Mouse (Mus musculus): Measurements from ENCODE around the gene Mark4.

GRCm38 (mm10) chr7:19458072-19458486 is 542 bp downstream of the Mark4 start:
- TF ChIP-seq CTCF (IDR thresholded peaks at IDR 0.05), result peak; percentile 61
- TF ChIP-seq EP300 (IDR thresholded peaks at IDR 0.05), result no peak

All from lung, postnatal 0 days (tissue).